Mouse (Mus musculus) intestine, postnatal 0 days (tissue): Measurements from ENCODE around the gene Abcc5. TPM values are rescaled to one million over a fixed set of nuclear protein-coding genes. Genes with fewer than 3 reads are reported as not detected.

Experiments used
- ATAC-seq: fragments of 200-750 bp; cut with Nextera tagmentation; 2 replicates; pipeline ENCODE4 v1.8.0; 2017; ENCODE audit warnings: mild to moderate bottlenecking, moderate TSS enrichment, moderate library complexity
- H3K27ac ChIP-seq: fragments of 300-500 bp; sonication (generic); 2 replicates; pipeline ENCODE4 v1.5.1; 2014; ENCODE audit warnings: mild to moderate bottlenecking, low read depth, low read length, moderate library complexity
- H3K27me3 ChIP-seq: fragments of 300-500 bp; sonication (generic); replicated peaks from 2 replicates; pipeline ENCODE4 v1.6.1; 2014; ENCODE audit warnings: low read length, mixed read lengths; ENCODE audit not compliant: control insufficient read depth, insufficient read depth
- H3K36me3 ChIP-seq: fragments of 300-500 bp; sonication (generic); 2 replicates; pipeline ENCODE4 v1.6.1; 2014; ENCODE audit warnings: mild to moderate bottlenecking, moderate library complexity; ENCODE audit not compliant: control insufficient read depth, insufficient read depth
- H3K4me1 ChIP-seq: fragments of 300-500 bp; sonication (generic); replicated peaks from 2 replicates; pipeline ENCODE4 v1.6.1; 2014; ENCODE audit warnings: antibody characterized with exemption, low read length, mixed read lengths; ENCODE audit not compliant: control insufficient read depth, insufficient read depth
- H3K4me2 ChIP-seq: fragments of 300-500 bp; sonication (generic); replicated peaks from 2 replicates; pipeline ENCODE4 v1.6.1; 2014; ENCODE audit warnings: low read depth, mild to moderate bottlenecking, moderate library complexity
- H3K4me3 ChIP-seq: fragments of 300-500 bp; sonication (generic); 2 replicates; pipeline ENCODE4 v1.5.1; 2014; ENCODE audit warnings: low read depth, low read length
- H3K9ac ChIP-seq: fragments of 300-500 bp; sonication (generic); 2 replicates; pipeline ENCODE4 v1.6.1; 2014; ENCODE audit warnings: mild to moderate bottlenecking, low read depth, low read length
- H3K9me3 ChIP-seq: fragments of 300-500 bp; sonication (generic); 2 replicates; pipeline ENCODE4 v1.6.1; 2016; ENCODE audit warnings: mixed run types; ENCODE audit not compliant: control insufficient read depth
- CTCF ChIP-seq: sonication (generic); IDR thresholded peaks from 2 replicates; pipeline ENCODE4 v1.5.1; 2016; ENCODE audit warnings: low read depth, mild to moderate bottlenecking, control low read depth, antibody characterized with exemption, moderate library complexity
- WGBS: fragments of 180-500 bp; shearing (Covaris S2); extraction: QIAGEN DNeasy Blood & Tissue Kit; methylation state at CpG from one replicate; pipeline ENCODE4 v1.1.7; 2014; 5-methylcytosine and 5-hydroxymethylcytosine counted together
- polyA plus RNA-seq: library from polyadenylated mRNA; unstranded; fragments of >200 nt; fragmentation: Nextera tagmentation; extraction: Ambion mirVana; gene quantifications from 2 replicates; pipeline ENCODE4 v1.2.1, GENCODE M21; 2015

Abcc5 gene
- polyA plus RNA-seq, 1 experiment from 2014 or later, result 11.5 TPM

- peak; percentile 90 for ATAC-seq
- peak within 1 kb of the TSS; percentile 76 for H3K9ac ChIP-seq
- H3K4me3 ChIP-seq, result peak within 1 kb of the TSS; percentile 88
- peaks cover 7% of the 10 kb centered on the region for H3K36me3 ChIP-seq
- under 1% methylated on average over 49 of the region's 52 CpGs for WGBS
- peaks cover 10% of the 10 kb centered on the region for H3K4me1 ChIP-seq
- no peaks in the 10 kb centered on the region for H3K9me3 ChIP-seq
- no peaks in the 10 kb centered on the region for H3K27me3 ChIP-seq
- H3K4me2 ChIP-seq, result peak within 1 kb of the TSS; percentile 65
- H3K27ac ChIP-seq, result peak within 1 kb of the TSS; percentile 80
- TF ChIP-seq CTCF, result peak; percentile 97
Observed at GRCm38 (mm10) chr16:20301770-20302649, 124.2 kb downstream of the Abcc5 start, which contains the start of gene Parl. Gene Parl, minus strand, starts transcription at chr16:20302387.

- Histone ChIP-seq H3K9ac (no peak overlapping the region), H3K27ac (no peak overlapping the region), H3K4me1 (peaks cover 10% of the 10 kb centered on the region), H3K9me3 (no peaks in the 10 kb centered on the region), H3K36me3 (peaks cover 18% of the 10 kb centered on the region), H3K4me2 (no peak overlapping the region), H3K4me3 (no peak overlapping the region), H3K27me3 (no peaks in the 10 kb centered on the region)
- no peak for TF ChIP-seq CTCF
- 87% methylated on average over 2 of the region's 2 CpGs for WGBS
- no peak for ATAC-seq
Observed at GRCm38 (mm10) chr16:20300076-20300475, 126.1 kb downstream of the Abcc5 start.

Other genes starting within 250 kb of the Abcc5 start
- gene Map6d1, start 185.0 kb downstream of the Abcc5 start, polyA plus RNA-seq, result 0.09 and 0.10 TPM in 2 replicates
- 87.0 and 89.9 TPM in 2 replicates for gene Parl, start 124.0 kb downstream of the Abcc5 start, polyA plus RNA-seq
- gene Cyp2ab1, start 101.0 kb downstream of the Abcc5 start, polyA plus RNA-seq, result not detected in 2 replicates
- gene Eif2b5, start 72.4 kb upstream of the Abcc5 start, polyA plus RNA-seq, result 37.2 and 37.8 TPM in 2 replicates
- gene Dvl3, start 90.6 kb upstream of the Abcc5 start, polyA plus RNA-seq, result 11.5 and 13.7 TPM in 2 replicates
- 411 and 423 TPM in 2 replicates for gene Ap2m1, start 109.1 kb upstream of the Abcc5 start, polyA plus RNA-seq
- 47.0 and 64.3 TPM in 2 replicates for gene Abcf3, start 122.2 kb upstream of the Abcc5 start, polyA plus RNA-seq
- gene Vwa5b2, start 163.1 kb upstream of the Abcc5 start, polyA plus RNA-seq, result 1.7 and 2.0 TPM in 2 replicates
- 17.8 and 18.0 TPM in 2 replicates for gene Eef1akmt4, start 185.2 kb upstream of the Abcc5 start, polyA plus RNA-seq
- 0.09 TPM in 1 of 2 replicates, not detected in the other for gene Gm49333, start 185.2 kb upstream of the Abcc5 start, polyA plus RNA-seq
- gene Alg3, start 185.3 kb upstream of the Abcc5 start, polyA plus RNA-seq, result 24.7 and 27.8 TPM in 2 replicates
- 1.0 and 2.0 TPM in 2 replicates for gene Camk2n2, start 194.9 kb upstream of the Abcc5 start, polyA plus RNA-seq
- gene Ece2, start 203.4 kb upstream of the Abcc5 start, polyA plus RNA-seq, result 0.17 and 0.22 TPM in 2 replicates
- 136 and 137 TPM in 2 replicates for gene Psmd2, start 225.3 kb upstream of the Abcc5 start, polyA plus RNA-seq
- 97.8 and 106 TPM in 2 replicates for gene Eif4g1, start 241.9 kb upstream of the Abcc5 start, polyA plus RNA-seq